8 mouse cellular contexts compared by ENCODE assay signal in genomic region chr2:132847581-132847980, GRCm38 (mm10). TPM values are rescaled to one million over a fixed set of nuclear protein-coding genes. Genes with fewer than 3 reads are reported as not detected.
A peak's percentile ranks its signal among the peaks of the same experiment; 100 is the strongest.
DNase-seq lines count a peak whose midpoint lies in the region; ATAC-seq and TF ChIP-seq lines count a peak whose summit lies in the region.

No protein-coding gene starts in this region.

- 26% methylated on average over 7 of the region's 7 CpGs for whole genome bisulfite sequencing in cerebellum, adult 2 months
- WGBS in intestine, embryonic 14.5 days, result 26% methylated on average over 7 of the region's 7 CpGs
- 53% methylated on average over 7 of the region's 7 CpGs for WGBS in midbrain, embryonic 10.5 days

- H3K9me3 ChIP-seq in intestine, embryonic 14.5 days (ENCODE audit: control insufficient read depth, low read length), result no peaks in the 10 kb centered on the region
- no peaks in the 10 kb centered on the region for H3K9me3 ChIP-seq in midbrain, embryonic 10.5 days (replicated peaks)

- peak overlapping the region; percentile 90 for H3K9ac ChIP-seq in intestine, embryonic 14.5 days (ENCODE audit: low read length)

- no peak for TF ChIP-seq CTCF in cerebellum, adult 2 months (IDR thresholded peaks at IDR 0.05; ENCODE audit: borderline replicate concordance, insufficient read depth, low read depth, low read length)

- no peak for ATAC-seq in intestine, embryonic 14.5 days (replicated peaks; ENCODE audit: low FRiP score, low TSS enrichment, low read depth)

- peak overlapping the region; percentile 77 for H3K4me3 ChIP-seq in cerebellum, adult 2 months (replicated peaks; ENCODE audit: insufficient read depth, low read depth, low read length)
- peak overlapping the region; percentile 92 for H3K4me3 ChIP-seq in intestine, embryonic 14.5 days (ENCODE audit: low read depth, low read length)
- H3K4me3 ChIP-seq in midbrain, embryonic 10.5 days, result peak overlapping the region; percentile 93

- H3K4me2 ChIP-seq in intestine, embryonic 14.5 days (ENCODE audit: low read length), result peak overlapping the region; percentile 88

- TF ChIP-seq POLR2A in cerebellum, adult 2 months (IDR thresholded peaks at IDR 0.05; ENCODE audit: borderline replicate concordance, insufficient read depth, low read length), result no peak

- 0 out of 2 replicates have a peak, but pooled peaks cover 5% of the 10 kb centered on the region for H3K4me1 ChIP-seq in cerebellum, adult 2 months (ENCODE audit: control insufficient read depth, insufficient read depth, low read length)
- peaks cover 12% of the 10 kb centered on the region for H3K4me1 ChIP-seq in intestine, embryonic 14.5 days (replicated peaks; ENCODE audit: control insufficient read depth, insufficient read depth, low read length)
- H3K4me1 ChIP-seq in midbrain, embryonic 10.5 days, result peaks cover 20% of the 10 kb centered on the region

- no peaks in the 10 kb centered on the region for H3K27me3 ChIP-seq in cerebellum, adult 2 months (ENCODE audit: control insufficient read depth, insufficient read depth, low read length)
- no peaks in the 10 kb centered on the region for H3K27me3 ChIP-seq in intestine, embryonic 14.5 days (replicated peaks; ENCODE audit: control insufficient read depth, insufficient read depth, low read length)
- no peaks in the 10 kb centered on the region for H3K27me3 ChIP-seq in midbrain, embryonic 10.5 days (ENCODE audit: low read depth, poor library complexity, severe bottlenecking)

- peak; percentile 11 to 15 for DNase-seq in cerebellum, adult 2 months
- DNase-seq in cerebellum, postnatal 4 days (ENCODE audit: low spot score in 2 of 2), result no peak
- DNase-seq in 3T3-L1 (ENCODE audit: low read depth, low spot score), result peak; percentile 31
- peak; percentile 14 for DNase-seq in embryo, embryonic 10.5 days (ENCODE audit: low spot score)
- no peak for DNase-seq in intestine, embryonic 14.5 days (ENCODE audit: low spot score)
- DNase-seq in midbrain, embryonic 10.5 days (ENCODE audit: low spot score), result no peak
- DNase-seq in frontal cortex, postnatal 25 days (ENCODE audit: low spot score in 2 of 2), result no peak
- no peak for DNase-seq in layer of hippocampus, adult 11-12 months (ENCODE audit: low spot score)

- peaks cover 23% of the 10 kb centered on the region for H3K36me3 ChIP-seq in intestine, embryonic 14.5 days (ENCODE audit: control insufficient read depth, insufficient read depth, low read length)
- H3K36me3 ChIP-seq in midbrain, embryonic 10.5 days, result peaks cover 35% of the 10 kb centered on the region

- H3K27ac ChIP-seq in cerebellum, adult 2 months (ENCODE audit: insufficient read depth, low read length), result no peak overlapping the region
- no peak overlapping the region for H3K27ac ChIP-seq in intestine, embryonic 14.5 days (ENCODE audit: low read depth)
- 0 out of 2 replicates have a peak overlapping the region, but pooled peaks have one; percentile 33 for H3K27ac ChIP-seq in midbrain, embryonic 10.5 days (replicated peaks)

RNA-seq across cellular contexts. Expression of gene Crls1, which starts 1.1 kb away (rescaled TPM):
- 24.4 and 26.0 TPM in 2 replicates for polyA plus RNA-seq in cerebellum, adult 2 months (2012; rRNA removed)
- polyA plus RNA-seq in intestine, embryonic 14.5 days (2014; fragmentation: Nextera tagmentation; extraction: Ambion mirVana), result 13.9 and 20.3 TPM in 2 replicates
- polyA plus RNA-seq in midbrain, embryonic 10.5 days (2016; fragmentation: Nextera tagmentation; extraction: Ambion mirVana), result 6.5 and 7.6 TPM in 2 replicates

RNA-seq across cellular contexts. Expression of gene Mcm8, which starts 31.6 kb away (rescaled TPM):
- 3.4 and 3.7 TPM in 2 replicates for polyA plus RNA-seq in cerebellum, adult 2 months (2012; rRNA removed)
- 13.5 and 16.3 TPM in 2 replicates for polyA plus RNA-seq in intestine, embryonic 14.5 days (2014; fragmentation: Nextera tagmentation; extraction: Ambion mirVana)
- 31.1 and 31.7 TPM in 2 replicates for polyA plus RNA-seq in midbrain, embryonic 10.5 days (2016; fragmentation: Nextera tagmentation; extraction: Ambion mirVana)

RNA-seq across cellular contexts. Expression of gene Trmt6, which starts 31.7 kb away (rescaled TPM):
- polyA plus RNA-seq in cerebellum, adult 2 months (2012; rRNA removed), result 33.9 and 34.1 TPM in 2 replicates
- polyA plus RNA-seq in intestine, embryonic 14.5 days (2014; fragmentation: Nextera tagmentation; extraction: Ambion mirVana), result 34.4 and 37.2 TPM in 2 replicates
- 38.2 and 42.8 TPM in 2 replicates for polyA plus RNA-seq in midbrain, embryonic 10.5 days (2016; fragmentation: Nextera tagmentation; extraction: Ambion mirVana)

RNA-seq across cellular contexts. Expression of gene Lrrn4, which starts 33.1 kb away (rescaled TPM):
- polyA plus RNA-seq in cerebellum, adult 2 months (2012; rRNA removed), result 0.14 and 0.23 TPM in 2 replicates
- polyA plus RNA-seq in intestine, embryonic 14.5 days (2014; fragmentation: Nextera tagmentation; extraction: Ambion mirVana), result 13.1 and 13.2 TPM in 2 replicates
- 0.22 and 0.26 TPM in 2 replicates for polyA plus RNA-seq in midbrain, embryonic 10.5 days (2016; fragmentation: Nextera tagmentation; extraction: Ambion mirVana)

Comparison
In these comparisons a context has a peak if more than half of its experiments do, and no peak if none do; other contexts are left out.
1. DNase-seq: peak in cerebellum, adult 2 months (2 of 2), 3T3-L1 (single experiment) and embryo, embryonic 10.5 days (single experiment); none in cerebellum, postnatal 4 days (0 of 2), intestine, embryonic 14.5 days (single experiment), midbrain, embryonic 10.5 days (single experiment), frontal cortex, postnatal 25 days (0 of 2) and layer of hippocampus, adult 11-12 months (single experiment).
2. Peak in every context shown above with its lines, with median percentiles within 50 percentile points of each other: H3K4me3 ChIP-seq.